Mouse (Mus musculus) ES-Bruce4 (cell line): ENCODE results near the gene Spata1.

Experiments
- CTCF ChIP-seq: IDR thresholded peaks from one replicate; pipeline ENCODE4 v1.8.1; 2011; ENCODE audit warnings: low read depth, low read length
- EP300 ChIP-seq: IDR thresholded peaks from 2 replicates; pipeline ENCODE4 v1.6.1; 2011; ENCODE audit warnings: low read depth, low read length; ENCODE audit not compliant: insufficient read depth
- POLR2A ChIP-seq: IDR thresholded peaks from one replicate; pipeline ENCODE4 v1.8.1; 2011; ENCODE audit warnings: low read length; ENCODE audit not compliant: insufficient read depth

GRCm38 (mm10) chr3:146412008-146412407 is 87.5 kb downstream of the Spata1 start:
- TF ChIP-seq CTCF (no peak), EP300 (no peak), POLR2A (no peak)
